Mouse (Mus musculus) layer of hippocampus, postnatal 10 days (tissue): Measurements from ENCODE around the gene Wdr31. TPM values are rescaled to one million over a fixed set of nuclear protein-coding genes. Genes with fewer than 3 reads are reported as not detected.

Experiments
- DNase-seq, 2 experiments: peaks; one replicate each; pipeline ENCODE4 v3.0.0; 2021; ENCODE audit warnings: low spot score in 2 of 2
- total RNA-seq, 2 experiments: library from RNA; stranded (reverse); gene quantifications; 2 replicates each; pipeline ENCODE4 v1.2.3; 2021

Gene Wdr31
- total RNA-seq, 2 experiments from 2014 or later = 6.7 to 10.7 TPM

DNA sequence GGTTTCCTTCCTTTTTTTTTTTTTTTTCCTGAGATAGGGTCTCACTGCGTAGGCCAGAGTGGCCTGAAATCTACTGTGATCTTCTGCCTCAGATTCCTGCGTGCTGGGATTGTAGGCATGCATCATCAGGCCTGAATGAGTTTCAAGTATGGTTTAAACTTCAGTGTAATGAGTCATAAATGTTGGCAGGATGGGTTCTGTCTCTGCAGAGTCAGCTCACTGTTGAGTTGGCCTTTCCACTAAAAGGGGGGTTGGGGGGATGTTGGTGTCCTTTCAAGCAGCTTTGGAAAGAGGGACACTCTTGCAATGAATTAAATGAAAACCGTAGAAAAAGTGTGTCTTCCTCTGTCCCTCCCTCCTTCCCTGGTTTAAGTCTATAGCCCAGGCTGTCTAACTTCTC, 71.7 kb downstream of the Wdr31 start:
- no peak for DNase-seq

Other genes with a start within 250 kb of the Wdr31 start
- gene Zfp37, start 239.8 kb downstream of the Wdr31 start, total RNA-seq = 10 to 100 TPM; 23.0 to 28.1 TPM
- 10 to 100 TPM in 1 of 2 experiments, 1 to 10 TPM in 1; 9.5 to 11.3 TPM for gene Slc31a2, start 208.3 kb downstream of the Wdr31 start, total RNA-seq
- gene Fkbp15, start 110.3 kb downstream of the Wdr31 start, total RNA-seq = 10 to 100 TPM; 42.8 to 43.6 TPM
- gene Slc31a1, start 110.2 kb downstream of the Wdr31 start, total RNA-seq = 10 to 100 TPM; 35.0 to 35.2 TPM
- gene Cdc26, start 62.3 kb downstream of the Wdr31 start, total RNA-seq = 10 to 100 TPM; 47.7 to 54.9 TPM
- 10 to 100 TPM; 13.6 to 14.0 TPM for gene Prpf4, start 62.1 kb downstream of the Wdr31 start, total RNA-seq
- not detected for gene Rnf183, start 35.6 kb downstream of the Wdr31 start, total RNA-seq
- gene Bspry, start 9.2 kb upstream of the Wdr31 start, total RNA-seq = 1 to 10 TPM in 1 of 2 experiments, under 1 TPM in 1; 0.62 to 1.1 TPM
- 1 to 10 TPM; 7.1 to 9.4 TPM for gene Hdhd3, start 32.6 kb upstream of the Wdr31 start, total RNA-seq
- 10 to 100 TPM; 27.7 to 28.0 TPM for gene Alad, start 49.0 kb upstream of the Wdr31 start, total RNA-seq
- gene Pole3, start 54.2 kb upstream of the Wdr31 start, total RNA-seq = 10 to 100 TPM; 29.4 to 30.5 TPM
- under 1 TPM; 0.18 to 0.46 TPM for gene 4933430I17Rik, start 54.5 kb upstream of the Wdr31 start, total RNA-seq
- 10 to 100 TPM; 22.2 to 23.9 TPM for gene Rgs3, start 89.0 kb upstream of the Wdr31 start, total RNA-seq